Mouse (Mus musculus) hematopoietic stem cell, adult 5-6 weeks (primary cell): ENCODE data around the gene Mre11a. TPM values are rescaled to one million over a fixed set of nuclear protein-coding genes. Genes with fewer than 3 reads are reported as not detected.
"Not testable (repeated sequence)": the region's sequence is repeated elsewhere in the genome, so short reads cannot be mapped to it uniquely, and the experiment has no call there.

Experiments
- ATAC-seq, 2 experiments: fragments of 125-278 bp in 1 of 2; replicated peaks in 1 of 2; 2 replicates each; pipeline ENCODE4 v1.8.0; 2016 to 2017; ENCODE audit warnings: inconsistent platforms in 2 of 2, mild to moderate bottlenecking in 2 of 2, moderate number of reproducible peaks in 2 of 2, low read depth in 1 of 2, moderate TSS enrichment in 1 of 2; ENCODE audit not compliant: low FRiP score in 2 of 2, poor library complexity in 2 of 2, severe bottlenecking in 2 of 2, insufficient read depth in 1 of 2, low TSS enrichment in 1 of 2
- total RNA-seq: library from RNA; stranded (forward); fragments of 172-1452, 232-1000 nt; gene quantifications from 2 replicates; pipeline ENCODE4 v1.2.3, GENCODE M21; 2017

Mre11a gene
- total RNA-seq, 1 experiment from 2014 or later, result 89.8 TPM

- ATAC-seq, result no peak
Observed at GRCm38 (mm10) chr9:14856922-14857654, 72.6 kb downstream of the Mre11a start.

DNA sequence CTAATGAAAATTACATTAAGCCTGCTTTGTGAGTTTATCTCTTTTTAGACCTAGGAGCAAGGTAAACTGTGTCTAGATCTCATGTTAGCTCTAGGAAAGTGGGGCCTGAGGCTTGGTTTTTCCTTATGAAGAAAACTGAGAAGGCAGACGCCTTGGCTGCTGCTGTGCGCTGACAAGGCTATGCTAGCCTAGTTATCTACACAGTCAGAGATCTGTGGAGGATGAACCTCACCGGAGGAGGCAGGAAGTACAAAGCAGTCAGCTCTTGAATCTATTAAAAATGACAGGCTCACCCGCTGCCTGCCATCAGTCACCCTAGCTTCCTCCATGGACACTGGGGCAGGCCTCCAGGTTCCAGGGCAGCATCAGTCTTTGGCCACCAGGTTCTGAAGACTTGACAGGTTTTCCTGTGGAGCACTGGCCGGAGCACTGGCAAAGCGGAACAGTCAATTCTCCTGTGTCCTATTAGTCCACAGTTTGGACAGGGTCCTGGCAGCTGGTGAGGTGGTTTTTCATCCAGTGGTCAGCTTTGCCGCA, 73.8 kb downstream of the Mre11a start:
- no peak for ATAC-seq

- ATAC-seq, result no peak
Observed at GRCm38 (mm10) chr9:14858782-14859181, 74.3 kb downstream of the Mre11a start.

DNA sequence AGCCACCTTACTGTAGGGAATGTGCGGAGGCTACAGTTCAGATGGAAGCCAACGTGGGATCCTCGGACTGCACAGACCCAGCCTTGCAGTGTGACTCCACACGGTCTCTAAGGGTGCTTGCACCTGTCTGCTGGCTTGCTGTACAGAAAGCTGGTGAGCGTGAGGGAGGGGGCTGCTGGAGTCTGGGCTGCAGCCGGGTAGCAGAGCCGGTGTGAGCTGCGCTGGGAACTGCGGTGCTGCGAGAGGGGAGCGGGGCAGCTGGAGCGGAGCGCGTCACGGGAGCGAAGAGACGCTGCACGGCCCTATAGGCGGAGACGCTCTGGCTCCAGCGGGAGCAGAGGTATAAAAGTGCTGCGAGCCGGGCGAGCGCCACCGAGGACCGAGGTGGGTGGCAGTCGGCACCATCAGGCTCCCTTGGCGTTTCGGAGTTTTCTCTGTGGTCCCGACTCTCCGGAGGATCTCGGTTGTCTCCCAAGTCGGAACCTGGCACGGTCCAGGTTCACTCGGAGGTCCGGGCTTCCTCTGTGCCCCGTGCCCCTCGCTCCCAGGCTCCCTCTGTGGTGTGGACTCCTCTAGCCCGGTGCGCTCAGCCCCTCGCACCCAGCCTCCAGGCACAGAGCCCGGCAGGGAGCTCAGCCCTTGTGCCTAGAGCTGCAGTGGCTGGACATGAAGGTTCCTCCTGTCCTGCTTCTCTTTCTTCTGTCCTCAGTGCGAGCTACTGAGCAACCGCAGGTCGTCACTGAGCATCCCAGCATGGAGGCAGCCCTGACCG, 75.6 kb downstream of the Mre11a start, which contains the start of gene Gpr83:
Gpr83 (plus strand) TSS at position 343 of the 772 bp plus-strand sequence.
- ATAC-seq, result peak; percentile 79 to 82

DNA sequence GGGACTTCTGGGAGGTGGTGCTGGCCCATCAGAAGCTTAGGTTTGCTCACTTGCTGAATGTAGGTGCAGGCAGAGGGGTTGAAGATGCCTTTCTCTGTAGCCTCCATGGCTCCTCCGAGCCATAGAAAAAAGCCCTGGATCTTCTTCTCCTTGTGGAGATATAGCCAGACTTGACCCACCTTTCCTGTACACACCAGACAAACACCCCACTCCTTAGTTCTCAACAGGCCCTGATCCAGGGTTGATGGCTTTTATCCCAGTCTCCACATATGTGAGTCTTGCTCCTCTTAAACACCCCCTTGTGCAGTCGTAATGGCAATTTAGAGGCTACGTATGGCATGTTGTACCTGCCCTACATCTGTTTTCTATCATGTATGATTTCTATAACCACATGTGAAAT, 78.7 kb downstream of the Mre11a start:
- ATAC-seq, result no peak

DNA sequence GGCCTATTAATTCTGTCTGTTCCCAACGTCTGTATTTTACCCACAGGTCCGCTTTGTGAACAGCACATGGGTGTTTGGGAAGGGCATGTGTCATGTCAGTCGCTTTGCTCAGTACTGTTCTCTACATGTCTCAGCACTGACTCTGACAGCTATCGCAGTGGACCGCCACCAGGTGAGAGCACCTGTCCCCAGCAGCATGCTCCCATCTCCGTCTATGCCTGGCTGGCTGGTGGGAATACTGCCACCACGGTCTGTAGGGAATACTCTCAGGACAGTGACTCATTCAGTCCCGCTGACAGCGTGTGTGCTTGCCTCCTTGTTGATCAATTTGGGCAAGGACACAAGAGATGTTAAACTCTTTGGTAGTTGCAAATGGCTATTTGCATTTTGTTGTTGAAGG, 80.3 kb downstream of the Mre11a start:
- ATAC-seq, result no peak

- peak; percentile 92 to 98 for ATAC-seq
Observed at GRCm38 (mm10) chr9:14866957-14867356, 82.5 kb downstream of the Mre11a start.

DNA sequence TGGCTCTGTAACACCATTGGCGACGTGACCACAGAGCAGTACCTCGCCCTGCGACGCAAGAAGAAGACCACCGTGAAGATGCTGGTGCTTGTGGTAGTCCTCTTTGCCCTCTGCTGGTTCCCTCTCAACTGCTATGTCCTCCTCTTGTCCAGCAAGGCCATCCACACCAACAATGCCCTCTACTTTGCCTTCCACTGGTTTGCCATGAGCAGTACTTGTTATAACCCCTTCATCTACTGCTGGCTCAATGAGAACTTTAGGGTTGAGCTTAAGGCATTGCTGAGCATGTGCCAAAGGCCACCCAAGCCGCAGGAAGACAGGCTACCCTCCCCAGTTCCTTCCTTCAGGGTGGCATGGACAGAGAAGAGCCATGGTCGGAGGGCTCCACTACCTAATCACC, 83.9 kb downstream of the Mre11a start:
- no peak for ATAC-seq

- ATAC-seq, result no peak
Observed at GRCm38 (mm10) chr9:14870377-14870776, 85.9 kb downstream of the Mre11a start.

- ATAC-seq, result no peak
Observed at GRCm38 (mm10) chr9:14870802-14871201, 86.3 kb downstream of the Mre11a start.

GRCm38 (mm10) chr9:14871536-14871935, 87.1 kb downstream of the Mre11a start:
- no peak for ATAC-seq

- no peak for ATAC-seq
Observed at GRCm38 (mm10) chr9:14872181-14872930, 87.9 kb downstream of the Mre11a start.

GRCm38 (mm10) chr9:14875743-14876507, 91.5 kb downstream of the Mre11a start:
- ATAC-seq, result no peak

- not testable (repeated sequence) for ATAC-seq
Observed at GRCm38 (mm10) chr9:14876566-14876965, 92.1 kb downstream of the Mre11a start.

DNA sequence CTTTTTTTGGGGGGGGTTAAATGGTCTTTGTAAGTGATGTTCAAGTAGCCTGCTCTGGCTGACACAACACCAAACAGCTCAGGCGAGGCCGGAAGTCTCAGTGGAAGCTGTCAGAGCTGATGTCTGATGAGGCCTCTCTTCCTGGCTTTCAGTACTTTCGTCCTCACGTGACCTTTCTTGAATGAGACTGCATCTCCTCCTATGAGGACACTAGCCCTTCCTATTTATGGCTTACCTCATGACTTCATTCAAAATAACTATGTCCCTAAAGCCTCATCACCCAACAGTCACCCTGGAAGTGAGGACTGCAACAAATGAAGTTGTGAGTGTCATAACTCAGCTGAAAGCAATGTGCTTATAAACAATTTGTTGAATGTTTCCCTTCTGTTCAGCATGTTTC, 100.2 kb downstream of the Mre11a start:
- no peak for ATAC-seq

DNA sequence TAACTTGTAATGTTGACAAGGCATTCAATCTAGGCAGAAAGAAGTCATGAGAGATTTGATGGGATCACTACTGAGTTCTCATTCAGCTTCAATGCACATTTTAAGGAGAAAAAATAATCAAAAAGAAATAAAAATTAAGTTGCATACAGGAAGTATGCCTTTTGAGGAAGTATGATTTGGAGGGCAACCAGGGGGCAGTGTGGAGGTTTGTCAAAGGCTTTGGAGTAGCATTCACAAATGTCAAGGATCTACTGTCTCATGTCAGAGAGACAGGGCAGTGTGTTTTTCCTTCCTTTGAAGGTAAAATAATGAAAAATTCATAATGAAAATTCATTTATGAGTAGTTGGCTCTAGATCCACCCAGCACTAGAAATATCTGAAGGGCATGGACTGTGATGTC, 100.7 kb downstream of the Mre11a start:
- ATAC-seq, result 0 out of 4 replicates have a peak, but pooled peaks of 1 of the 2 experiments have one; percentile 56

- ATAC-seq, result no peak
Observed at GRCm38 (mm10) chr9:14885954-14886353, 101.5 kb downstream of the Mre11a start.
